Mouse (Mus musculus) testis, adult 2 months (tissue): ENCODE measurements around the gene Ltbp1.

ENCODE experiments used
- CTCF ChIP-seq: fragments of 200-500 bp; IDR thresholded peaks from 2 replicates; pipeline ENCODE4 v1.5.1; 2012; ENCODE audit warnings: low read depth, mild to moderate bottlenecking, inconsistent platforms, low read length, moderate library complexity; ENCODE audit not compliant: control insufficient read depth, insufficient read depth, insufficient replicate concordance
- POLR2A ChIP-seq: fragments of 200-500 bp; IDR thresholded peaks from 2 replicates; pipeline ENCODE4 v1.6.1; 2012; ENCODE audit warnings: low read depth, mild to moderate bottlenecking, inconsistent platforms, low read length, moderate library complexity; ENCODE audit not compliant: control insufficient read depth

GRCm38 (mm10) chr17:75090556-75090955 is 85.2 kb downstream of the Ltbp1 start:
- TF ChIP-seq CTCF (no peak), POLR2A (no peak)
